Mouse (Mus musculus) right cerebral cortex, postnatal 25 days (tissue): Measurements from ENCODE around the gene Ecm1.
"Not testable (repeated sequence)": the region's sequence is repeated elsewhere in the genome, so short reads cannot be mapped to it uniquely, and the experiment has no call there.

ENCODE experiments used
- DNase-seq: peaks from one replicate; pipeline ENCODE4 v3.0.0; 2022

Gene Ecm1

GRCm38 (mm10) chr3:95726696-95727358 lies 12.5 kb downstream of the Ecm1 start:
- no peak for DNase-seq

- no peak for DNase-seq
Measured at GRCm38 (mm10) chr3:95725863-95726262, 13.5 kb downstream of the Ecm1 start.

GRCm38 (mm10) chr3:95722386-95722785 lies 17.0 kb downstream of the Ecm1 start:
- DNase-seq = no peak

GRCm38 (mm10) chr3:95718153-95718552 lies 21.2 kb downstream of the Ecm1 start:
- DNase-seq = no peak

GRCm38 (mm10) chr3:95716075-95716474 lies 23.3 kb downstream of the Ecm1 start:
- DNase-seq = no peak

- no peak for DNase-seq
Measured at GRCm38 (mm10) chr3:95709967-95710366, 29.4 kb downstream of the Ecm1 start.

- no peak for DNase-seq
Measured at GRCm38 (mm10) chr3:95709044-95709443, 30.3 kb downstream of the Ecm1 start.

GRCm38 (mm10) chr3:95707497-95707896 lies 31.9 kb downstream of the Ecm1 start:
- DNase-seq = no peak

- no peak for DNase-seq
Measured at GRCm38 (mm10) chr3:95706273-95706672, 33.1 kb downstream of the Ecm1 start.

- DNase-seq = no peak
Measured at GRCm38 (mm10) chr3:95704612-95705011, 34.8 kb downstream of the Ecm1 start.

- DNase-seq = no peak
Measured at GRCm38 (mm10) chr3:95703276-95703675, 36.1 kb downstream of the Ecm1 start.

- DNase-seq = no peak
Measured at GRCm38 (mm10) chr3:95701877-95702540, 37.4 kb downstream of the Ecm1 start.

GRCm38 (mm10) chr3:95701085-95701484 lies 38.3 kb downstream of the Ecm1 start:
- no peak for DNase-seq

- DNase-seq = no peak
Measured at GRCm38 (mm10) chr3:95700233-95700681, 39.1 kb downstream of the Ecm1 start.

- DNase-seq = no peak
Measured at GRCm38 (mm10) chr3:95698286-95698685, 41.1 kb downstream of the Ecm1 start.

- no peak for DNase-seq
Measured at GRCm38 (mm10) chr3:95696360-95696759, 43.0 kb downstream of the Ecm1 start.

GRCm38 (mm10) chr3:95695796-95696195 lies 43.6 kb downstream of the Ecm1 start:
- DNase-seq = no peak

- DNase-seq = no peak
Measured at GRCm38 (mm10) chr3:95694808-95695703, 44.3 kb downstream of the Ecm1 start.

- DNase-seq = no peak
Measured at GRCm38 (mm10) chr3:95693821-95694807, 45.3 kb downstream of the Ecm1 start.

- no peak for DNase-seq
Measured at GRCm38 (mm10) chr3:95692677-95693076, 46.7 kb downstream of the Ecm1 start.

- DNase-seq = not testable (repeated sequence)
Measured at GRCm38 (mm10) chr3:95690552-95690951, 48.8 kb downstream of the Ecm1 start.

- no peak for DNase-seq
Measured at GRCm38 (mm10) chr3:95689940-95690339, 49.4 kb downstream of the Ecm1 start.
